Mouse (Mus musculus): ENCODE data around the gene Mllt6.
A peak's percentile ranks its signal among the peaks of the same experiment; 100 is the strongest.

GRCm38 (mm10) chr11:97619391-97619795, 43.8 kb upstream of the Mllt6 start:
- TF ChIP-seq CTCF (IDR thresholded peaks at IDR 0.05; ENCODE audit: low read depth) (peak; percentile 39), EP300 (IDR thresholded peaks at IDR 0.05; ENCODE audit: low read depth) (no peak)

Data from liver, embryonic 14.5 days (tissue).